Mouse (Mus musculus) erythroblast, adult 5-6 weeks (primary cell): ENCODE measurements around the gene Rpp25l. TPM values are rescaled to one million over a fixed set of nuclear protein-coding genes. Genes with fewer than 3 reads are reported as not detected.
"Not testable (repeated sequence)": the region's sequence is repeated elsewhere in the genome, so short reads cannot be mapped to it uniquely, and the experiment has no call there.

Source experiments
- ATAC-seq: replicated peaks from 2 replicates; pipeline ENCODE4 v1.8.0; 2016; ENCODE audit warnings: moderate number of reproducible peaks, mild to moderate bottlenecking, moderate TSS enrichment, inconsistent platforms; ENCODE audit not compliant: poor library complexity, low FRiP score, severe bottlenecking
- total RNA-seq, 2 experiments: library from RNA; stranded (forward) in 1 of 2; stranded (reverse) in 1 of 2; fragments of 150-400 nt in 1 of 2; fragments of 200-764, 138-1000 nt in 1 of 2; gene quantifications; 2 replicates each; pipeline versions ENCODE4 v1.2.3 to v1.2.4; 2015 to 2017; ENCODE audit warnings: low replicate concordance in 2 of 2

Gene Rpp25l
- 6.3 and 9.6 TPM in 2 replicates for total RNA-seq (2015; ENCODE audit: low replicate concordance)
- 2.5 and 4.7 TPM in 2 replicates for total RNA-seq (2017; ENCODE audit: low replicate concordance)

DNA sequence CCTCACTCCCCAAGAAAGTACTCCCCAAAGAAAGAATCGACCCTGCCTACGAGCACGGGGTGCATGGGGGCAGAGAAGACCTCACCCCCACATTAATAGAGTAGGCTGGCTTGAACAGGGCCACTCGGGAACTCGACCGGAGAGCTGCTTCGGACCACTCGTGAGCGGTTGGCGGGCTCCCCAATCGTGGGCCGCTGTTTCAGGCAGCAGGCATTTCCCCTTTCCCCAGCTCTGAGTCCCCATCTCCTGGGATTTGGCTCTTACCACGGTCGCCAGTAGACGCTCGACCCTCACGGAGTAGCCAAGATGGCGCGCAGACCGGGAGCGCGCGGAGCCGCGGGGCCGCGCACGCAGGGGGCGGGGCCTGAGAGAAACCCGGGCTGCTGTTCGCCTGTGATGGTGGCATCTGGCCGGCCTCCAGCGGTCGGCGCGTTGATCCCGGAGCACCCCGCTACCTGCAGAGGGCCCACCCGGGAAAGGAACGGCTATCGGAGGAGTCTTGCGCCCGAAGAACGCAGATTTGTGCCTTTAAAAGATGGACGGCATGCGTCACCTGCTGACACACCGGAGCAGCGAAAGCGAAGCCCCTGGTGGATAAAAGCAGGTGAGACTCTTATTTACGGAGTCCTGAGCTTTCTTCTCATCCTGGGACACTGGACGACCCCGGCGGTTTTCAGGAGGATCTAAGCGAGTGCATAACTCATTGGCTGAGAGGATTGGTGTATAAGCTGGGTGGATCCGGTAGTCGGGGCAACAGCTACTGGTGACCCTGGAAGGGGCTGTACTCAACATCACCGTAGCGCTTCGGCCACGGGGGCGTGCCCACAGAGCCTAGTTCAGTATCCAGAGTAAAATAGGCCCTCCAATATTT, at the start of gene Rpp25l:
Gene Rpp25l (minus strand): TSS at position 338 of the 871 bp plus-strand sequence.
- ATAC-seq: peak; percentile 78

GRCm38 (mm10) chr4:41762688-41763114, 49.4 kb upstream of the Rpp25l start:
- not testable (repeated sequence) for ATAC-seq

- no peak for ATAC-seq
Measured at GRCm38 (mm10) chr4:41762099-41762687, 48.9 kb upstream of the Rpp25l start.

DNA sequence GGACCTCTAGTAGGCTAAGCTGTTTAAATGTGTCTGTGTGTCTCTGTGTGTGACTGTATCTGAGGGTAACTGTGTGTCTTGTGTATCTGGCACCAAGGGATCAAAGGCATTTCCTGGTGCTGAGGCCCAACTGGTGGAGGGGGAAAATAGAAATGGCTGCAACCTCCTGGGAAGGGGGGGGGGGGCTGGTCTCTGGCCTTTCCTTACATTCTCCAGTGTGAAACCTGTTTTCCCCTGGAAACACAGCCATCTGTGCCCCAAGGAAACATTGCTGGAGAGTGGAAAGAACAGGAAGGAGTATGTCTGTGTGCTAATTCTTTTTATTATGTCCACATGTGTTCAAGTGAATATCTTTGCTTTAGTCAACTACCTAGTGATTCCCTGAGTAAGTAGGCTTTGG, 48.3 kb upstream of the Rpp25l start:
- ATAC-seq: no peak

GRCm38 (mm10) chr4:41760911-41761310, 47.6 kb upstream of the Rpp25l start:
- no peak for ATAC-seq

- ATAC-seq: peak; percentile 51
Measured at GRCm38 (mm10) chr4:41760288-41760721, 47.0 kb upstream of the Rpp25l start.

- ATAC-seq: no peak
Measured at GRCm38 (mm10) chr4:41759656-41760287, 46.4 kb upstream of the Rpp25l start.

DNA sequence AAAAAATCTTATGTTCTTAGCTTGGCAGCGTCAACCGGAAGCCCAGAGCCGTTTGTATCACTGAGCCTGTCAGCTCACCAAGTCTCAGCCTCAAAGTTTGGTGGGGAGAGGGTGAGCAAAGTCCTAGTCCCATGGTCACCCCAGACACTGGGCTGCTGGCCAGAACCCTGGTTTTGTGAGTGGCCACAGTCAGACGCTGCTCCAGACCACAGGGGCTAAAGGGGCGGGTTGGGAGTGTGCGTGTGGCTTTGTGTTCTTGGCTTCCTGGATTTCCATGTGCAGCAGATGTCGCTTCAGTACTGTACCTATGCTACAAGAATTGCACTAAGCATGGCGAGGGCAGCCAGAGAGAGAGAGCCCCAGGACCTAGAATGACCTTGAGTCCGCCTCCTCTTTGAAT, 45.9 kb upstream of the Rpp25l start:
- ATAC-seq: no peak

GRCm38 (mm10) chr4:41758701-41759100, 45.4 kb upstream of the Rpp25l start:
- no peak for ATAC-seq

DNA sequence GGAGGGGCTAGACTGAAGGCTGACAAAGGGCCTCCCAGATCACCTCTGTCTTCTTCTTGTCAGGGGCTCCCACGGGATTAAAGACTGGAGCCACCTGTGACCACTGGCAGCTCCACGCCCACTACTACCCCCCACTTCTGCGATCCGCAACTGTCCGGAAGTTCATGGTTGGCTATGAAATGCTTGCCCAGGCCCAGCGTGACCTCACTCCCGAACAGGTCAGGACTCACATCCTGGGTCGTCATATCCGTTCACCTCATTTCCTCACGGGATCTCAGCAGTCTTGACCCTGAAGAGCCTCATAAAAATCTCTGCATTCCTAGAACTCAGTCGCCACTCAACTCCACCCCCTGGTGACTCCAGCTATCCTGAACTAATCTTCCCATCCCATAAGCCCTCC, 44.7 kb upstream of the Rpp25l start:
- ATAC-seq: no peak

DNA sequence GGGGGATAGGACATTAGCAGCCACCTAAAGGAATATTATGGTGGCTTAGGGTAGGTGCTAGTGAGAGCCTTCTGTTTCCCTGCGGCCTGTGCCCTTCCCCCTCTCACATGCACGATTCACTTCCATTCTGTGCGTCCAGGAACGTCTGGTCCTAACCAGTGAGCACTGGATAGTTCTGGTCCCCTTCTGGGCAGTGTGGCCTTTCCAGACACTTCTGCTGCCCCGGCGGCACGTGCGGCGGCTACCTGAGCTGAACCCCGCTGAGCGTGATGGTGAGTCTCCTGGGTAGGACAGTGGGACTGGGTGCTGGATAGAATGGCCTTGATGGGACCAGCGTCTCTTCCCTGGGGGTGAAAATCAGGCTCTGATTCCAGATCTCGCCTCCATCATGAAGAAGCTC, 44.0 kb upstream of the Rpp25l start:
- no peak for ATAC-seq

- ATAC-seq: no peak; the same call in 1 of the 2 replicates
Measured at GRCm38 (mm10) chr4:41756440-41756839, 43.1 kb upstream of the Rpp25l start.

- ATAC-seq: peak; percentile 81
Measured at GRCm38 (mm10) chr4:41755338-41756305, 42.3 kb upstream of the Rpp25l start, which contains the start of gene Sigmar1. Sigmar1 (minus strand) TSS chr4:41756157.

GRCm38 (mm10) chr4:41754797-41755337, 41.5 kb upstream of the Rpp25l start, which contains the start of gene Galt:
Galt (plus strand) TSS chr4:41755228.
- peak; percentile 73 for ATAC-seq

DNA sequence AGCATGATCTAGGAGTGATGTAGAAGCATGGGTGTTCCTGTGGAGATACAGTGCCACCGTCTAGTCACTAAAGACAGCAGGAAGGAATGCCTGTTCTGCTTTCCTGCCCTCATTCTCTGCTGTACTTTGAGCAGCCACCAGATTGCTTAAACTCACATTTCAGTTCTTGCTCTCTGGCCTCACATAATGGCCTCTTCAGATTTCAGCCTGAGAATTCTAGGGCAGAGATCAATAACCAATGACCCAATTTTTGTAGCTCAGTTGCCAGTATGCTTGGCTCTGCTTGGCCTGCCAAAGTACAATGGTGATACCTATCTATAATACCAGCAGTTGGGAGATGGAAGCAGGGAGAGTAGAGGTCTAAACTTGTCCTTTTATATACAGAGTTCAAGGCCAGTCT, 31.7 kb upstream of the Rpp25l start:
- no peak for ATAC-seq

- ATAC-seq: no peak
Measured at GRCm38 (mm10) chr4:41744131-41744530, 30.8 kb upstream of the Rpp25l start.

- ATAC-seq: peak; percentile 92
Measured at GRCm38 (mm10) chr4:41741158-41741560, 27.8 kb upstream of the Rpp25l start.

DNA sequence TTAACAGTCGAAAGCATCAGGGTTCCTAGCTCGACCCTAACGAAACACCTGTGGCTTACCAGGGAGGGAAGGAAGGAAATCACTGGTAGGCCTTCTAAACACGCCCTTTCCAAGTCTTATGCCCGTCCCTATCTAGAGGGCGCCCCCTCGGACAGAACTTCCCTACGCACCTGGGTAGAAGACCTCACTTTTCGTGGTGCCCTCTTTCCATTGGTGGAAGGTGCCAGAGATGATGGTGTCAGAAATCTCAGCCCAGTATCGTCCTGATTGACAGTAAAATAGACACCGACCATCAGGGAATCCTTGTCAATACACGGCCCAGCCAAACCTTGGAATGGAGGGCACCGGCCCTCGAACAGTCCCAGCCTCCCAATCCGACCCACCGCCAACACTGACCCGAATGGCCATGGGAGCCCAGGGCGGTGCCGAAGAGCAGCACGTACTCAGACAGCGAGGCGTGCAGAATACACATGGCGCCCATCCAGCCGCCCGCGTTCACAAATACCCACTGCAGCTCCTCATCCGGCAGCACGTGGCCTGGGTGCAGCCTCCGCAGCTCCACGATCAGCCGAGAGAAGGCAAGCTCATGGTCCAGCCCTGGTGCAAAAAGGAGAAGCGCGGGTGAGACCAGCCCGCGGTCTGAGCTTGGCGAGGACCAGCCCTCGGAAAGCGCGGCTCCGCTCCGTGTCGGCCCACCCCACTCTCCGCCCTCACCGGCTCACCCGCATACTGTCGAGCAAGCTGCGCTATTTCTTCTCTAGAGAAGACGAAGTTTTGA, 27.2 kb upstream of the Rpp25l start:
- ATAC-seq: peak; percentile 71
